Mouse (Mus musculus) forebrain, embryonic 11.5 days (tissue): ENCODE measurements around the gene Zar1l. TPM values are rescaled to one million over a fixed set of nuclear protein-coding genes. Genes with fewer than 3 reads are reported as not detected.

Experiments
- ATAC-seq: fragments of 200-750 bp; cut with Nextera tagmentation; replicated peaks from 2 replicates; pipeline ENCODE4 v1.8.0; 2017; ENCODE audit warnings: moderate TSS enrichment; ENCODE audit not compliant: low FRiP score
- DNase-seq: peaks from one replicate; pipeline ENCODE4 v3.0.0-alpha.2; 2017; ENCODE audit warnings: low spot score
- H3K27ac ChIP-seq: fragments of 300-500 bp; sonication (generic); 2 replicates; pipeline ENCODE4 v1.5.1; 2014; ENCODE audit warnings: low read depth, low read length
- H3K27me3 ChIP-seq: fragments of 300-500 bp; sonication (generic); 2 replicates; pipeline ENCODE4 v1.6.1; 2014; ENCODE audit warnings: mild to moderate bottlenecking, low read length, mixed read lengths; ENCODE audit not compliant: control insufficient read depth, insufficient read depth
- H3K36me3 ChIP-seq: fragments of 300-500 bp; sonication (generic); 2 replicates; pipeline ENCODE4 v1.6.1; 2014; ENCODE audit warnings: mild to moderate bottlenecking, low read length, moderate library complexity, mixed read lengths; ENCODE audit not compliant: control insufficient read depth, insufficient read depth
- H3K4me1 ChIP-seq: fragments of 300-500 bp; sonication (generic); replicated peaks from 2 replicates; pipeline ENCODE4 v1.6.1; 2014; ENCODE audit warnings: low read length, mixed read lengths; ENCODE audit not compliant: control insufficient read depth, insufficient read depth
- H3K4me2 ChIP-seq: fragments of 300-500 bp; sonication (generic); 2 replicates; pipeline ENCODE4 v1.6.1; 2014; ENCODE audit warnings: low read depth, mild to moderate bottlenecking, low read length, moderate library complexity, mixed read lengths; ENCODE audit not compliant: severe bottlenecking
- H3K4me3 ChIP-seq: fragments of 300-500 bp; sonication (generic); 2 replicates; pipeline ENCODE4 v1.5.1; 2014; ENCODE audit warnings: low read depth, low read length
- H3K9ac ChIP-seq: fragments of 300-500 bp; sonication (generic); 2 replicates; pipeline ENCODE4 v1.6.1; 2014; ENCODE audit warnings: low read length
- H3K9me3 ChIP-seq: fragments of 300-500 bp; sonication (generic); 2 replicates; pipeline ENCODE4 v1.6.1; 2016; ENCODE audit warnings: low read length, mixed read lengths; ENCODE audit not compliant: control insufficient read depth
- WGBS: fragments of 180-500 bp; shearing (Covaris S2); extraction: QIAGEN DNeasy Blood & Tissue Kit; methylation state at CpG from one replicate; pipeline ENCODE4 v1.1.7; 2014; 5-methylcytosine and 5-hydroxymethylcytosine counted together
- polyA plus RNA-seq: library from polyadenylated mRNA; unstranded; fragments of >200 nt; fragmentation: Nextera tagmentation; extraction: Ambion mirVana; gene quantifications from 2 replicates; pipeline ENCODE4 v1.2.1, GENCODE M21; 2014

The Zar1l gene
- polyA plus RNA-seq, 1 experiment from 2014 or later, result not detected

- H3K36me3 ChIP-seq, result no peaks in the 10 kb centered on the region
- H3K27me3 ChIP-seq, result no peaks in the 10 kb centered on the region
- DNase-seq (no peak), ATAC-seq (no peak)
- H3K4me3 ChIP-seq, result no peak overlapping the region
- no peaks in the 10 kb centered on the region for H3K4me1 ChIP-seq
- 85% methylated on average over 12 of the region's 12 CpGs for WGBS
- no peak overlapping the region for H3K27ac ChIP-seq
- no peak overlapping the region for H3K9ac ChIP-seq
- H3K9me3 ChIP-seq, result no peaks in the 10 kb centered on the region
- no peak overlapping the region for H3K4me2 ChIP-seq
Measured at GRCm38 (mm10) chr5:150466132-150466531, 51.8 kb downstream of the Zar1l start.

GRCm38 (mm10) chr5:150465218-150465617 is 52.7 kb downstream of the Zar1l start:
- H3K9ac ChIP-seq, result no peak overlapping the region
- H3K4me2 ChIP-seq, result no peak overlapping the region
- H3K4me1 ChIP-seq, result no peaks in the 10 kb centered on the region
- H3K27me3 ChIP-seq, result no peaks in the 10 kb centered on the region
- no peak overlapping the region for H3K4me3 ChIP-seq
- no peaks in the 10 kb centered on the region for H3K9me3 ChIP-seq
- ATAC-seq (no peak), DNase-seq (no peak)
- H3K27ac ChIP-seq, result no peak overlapping the region
- no peaks in the 10 kb centered on the region for H3K36me3 ChIP-seq
- WGBS, result 89% methylated on average over 6 of the region's 6 CpGs

GRCm38 (mm10) chr5:150464721-150465120 is 53.2 kb downstream of the Zar1l start:
- H3K4me1 ChIP-seq, result no peaks in the 10 kb centered on the region
- DNase-seq (no peak), ATAC-seq (no peak)
- no peak overlapping the region for H3K4me3 ChIP-seq
- 68% methylated on average over 3 of the region's 3 CpGs for WGBS
- no peaks in the 10 kb centered on the region for H3K27me3 ChIP-seq
- no peak overlapping the region for H3K27ac ChIP-seq
- no peaks in the 10 kb centered on the region for H3K36me3 ChIP-seq
- H3K4me2 ChIP-seq, result no peak overlapping the region
- no peaks in the 10 kb centered on the region for H3K9me3 ChIP-seq
- H3K9ac ChIP-seq, result no peak overlapping the region

GRCm38 (mm10) chr5:150459801-150460200 is 58.2 kb downstream of the Zar1l start:
- Histone ChIP-seq H3K9ac (no peak overlapping the region), H3K27me3 (no peaks in the 10 kb centered on the region), H3K4me1 (no peaks in the 10 kb centered on the region), H3K27ac (no peak overlapping the region), H3K4me3 (no peak overlapping the region), H3K9me3 (no peaks in the 10 kb centered on the region), H3K4me2 (no peak overlapping the region), H3K36me3 (no peaks in the 10 kb centered on the region)
- WGBS, result 78% methylated on average over 4 of the region's 4 CpGs
- DNase-seq, result no peak
- ATAC-seq, result no peak

- Histone ChIP-seq H3K27ac (no peak overlapping the region), H3K36me3 (no peaks in the 10 kb centered on the region), H3K4me3 (no peak overlapping the region), H3K9ac (no peak overlapping the region), H3K27me3 (no peaks in the 10 kb centered on the region), H3K4me2 (no peak overlapping the region), H3K4me1 (no peaks in the 10 kb centered on the region), H3K9me3 (peaks cover 6% of the 10 kb centered on the region; the same call in 1 of the 2 replicates)
- 76% methylated on average over 17 of the region's 17 CpGs for WGBS
- no peak for DNase-seq
- ATAC-seq, result no peak
Measured at GRCm38 (mm10) chr5:150457904-150458739, 59.8 kb downstream of the Zar1l start.

GRCm38 (mm10) chr5:150457165-150457903 is 60.6 kb downstream of the Zar1l start:
- no peak for ATAC-seq
- H3K4me3 ChIP-seq, result no peak overlapping the region

More at GRCm38 (mm10) chr5:150457165-150457903, 60.6 kb downstream of the Zar1l start:
- H3K9me3 ChIP-seq, result peaks cover 6% of the 10 kb centered on the region; the same call in 1 of the 2 replicates
- H3K4me2 ChIP-seq, result no peak overlapping the region
- no peaks in the 10 kb centered on the region for H3K36me3 ChIP-seq
- DNase-seq, result no peak
- H3K27ac ChIP-seq, result no peak overlapping the region
- no peaks in the 10 kb centered on the region for H3K27me3 ChIP-seq
- H3K4me1 ChIP-seq, result no peaks in the 10 kb centered on the region
- 90% methylated on average over 17 of the region's 17 CpGs for WGBS
- H3K9ac ChIP-seq, result no peak overlapping the region

Other genes starting within 250 kb of the Zar1l start
- gene Brca2, start 4.5 kb upstream of the Zar1l start, polyA plus RNA-seq, result 34.8 and 35.0 TPM in 2 replicates
- gene N4bp2l1, start 79.0 kb upstream of the Zar1l start, polyA plus RNA-seq, result 3.2 and 3.3 TPM in 2 replicates
- gene N4bp2l2, start 148.0 kb upstream of the Zar1l start, polyA plus RNA-seq, result 38.0 and 43.8 TPM in 2 replicates
- gene Pds5b, start 155.6 kb upstream of the Zar1l start, polyA plus RNA-seq, result 49.0 and 50.4 TPM in 2 replicates